Mouse (Mus musculus): ENCODE measurements around the gene Kcnmb1. TPM values are rescaled to one million over a fixed set of nuclear protein-coding genes. Genes with fewer than 3 reads are reported as not detected.

Kcnmb1 gene
- total RNA-seq, 2 experiments from 2014 or later: 0.86 to 1.0 TPM

DNA sequence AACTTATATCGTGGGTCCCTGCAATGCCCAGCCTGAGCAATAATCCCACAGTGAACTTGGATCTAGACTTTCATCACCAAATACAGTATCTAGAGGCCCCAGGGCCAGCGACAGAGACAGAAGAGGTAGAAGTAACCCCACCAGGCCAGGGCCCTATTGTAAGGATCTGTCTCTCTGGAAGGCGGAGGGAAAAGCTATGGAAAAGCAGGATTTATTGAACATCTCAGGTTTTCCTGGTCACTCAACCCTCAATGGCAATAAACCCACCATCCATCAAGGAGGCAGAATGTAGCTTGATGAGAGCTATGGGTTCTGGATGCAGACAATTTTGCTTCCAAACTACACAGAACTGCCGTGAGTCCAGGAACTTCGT is 39.8 kb downstream of the Kcnmb1 start:
- no peak for DNase-seq

GRCm38 (mm10) chr11:34007616-34008015 is 44.8 kb downstream of the Kcnmb1 start:
- no peak for DNase-seq

- no peak for DNase-seq
Observed at GRCm38 (mm10) chr11:34008214-34008613, 45.4 kb downstream of the Kcnmb1 start.

DNA sequence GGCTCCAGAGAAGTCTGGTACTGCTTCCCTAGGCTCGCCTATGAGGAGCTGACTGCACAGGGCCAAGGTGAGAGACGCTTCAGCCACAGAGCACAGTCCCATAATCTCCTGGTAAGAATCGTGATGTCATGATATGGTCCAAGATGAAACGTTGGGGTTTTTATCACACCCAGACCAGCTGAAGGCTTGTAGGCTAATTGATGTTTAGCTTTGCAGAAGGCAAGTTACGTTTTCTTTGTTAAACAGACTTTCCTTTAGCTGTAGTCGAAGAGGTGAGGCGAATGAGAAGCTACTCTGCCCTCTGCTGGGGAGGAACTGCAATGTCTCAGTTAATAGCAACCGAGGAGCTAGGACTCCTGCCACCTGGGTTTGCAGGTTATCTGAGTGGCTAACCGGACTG is 45.9 kb downstream of the Kcnmb1 start:
- DNase-seq: peak; percentile 59

DNA sequence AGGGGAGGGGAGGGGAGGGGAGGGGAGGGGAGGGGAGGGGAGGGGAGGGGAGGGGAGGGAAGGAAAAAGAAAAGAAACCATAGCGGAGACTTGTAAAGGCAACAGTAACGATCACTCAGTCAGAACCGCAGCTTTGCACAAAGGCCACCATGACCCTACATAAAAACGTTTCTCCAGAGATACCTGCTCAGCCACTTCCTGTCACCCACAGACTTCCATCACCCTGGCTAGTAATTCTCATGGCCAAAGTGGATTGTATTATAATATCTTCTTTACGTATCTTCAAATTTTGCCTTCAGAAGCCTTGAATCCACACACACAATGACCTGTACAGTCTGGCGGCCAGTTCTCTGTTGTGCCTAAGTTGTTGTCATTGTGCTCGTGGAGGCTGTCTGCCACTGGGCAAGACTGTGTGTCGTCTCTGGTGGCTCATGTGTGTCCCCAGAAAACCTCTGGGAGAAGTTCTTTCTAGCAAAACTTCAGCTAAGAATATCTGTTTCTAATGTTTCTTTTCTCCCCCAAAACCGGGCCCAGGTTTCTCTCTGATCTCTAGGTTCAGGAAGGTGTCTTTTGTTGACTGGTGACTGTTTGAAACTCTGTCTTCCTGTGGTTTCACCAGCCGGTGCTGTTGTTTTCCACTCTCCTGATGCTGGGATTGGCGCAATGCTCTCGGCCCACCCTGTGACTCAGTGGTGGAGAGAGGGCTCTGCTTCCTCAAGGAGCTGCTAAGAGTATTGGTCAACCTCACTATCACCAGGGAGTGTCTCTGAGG is 46.7 kb downstream of the Kcnmb1 start:
- DNase-seq: no peak

GRCm38 (mm10) chr11:34010133-34010858 is 47.5 kb downstream of the Kcnmb1 start:
- DNase-seq: no peak

- DNase-seq: peak; percentile 50
Observed at GRCm38 (mm10) chr11:34010859-34011172, 48.0 kb downstream of the Kcnmb1 start.

GRCm38 (mm10) chr11:34012007-34012652 is 49.3 kb downstream of the Kcnmb1 start:
- DNase-seq: no peak

Other genes with a start within 250 kb of the Kcnmb1 start
- not detected for gene Kcnip1, start 30.1 kb downstream of the Kcnmb1 start, total RNA-seq (2021)
- 1 to 10 TPM in 1 of 2 experiments, under 1 TPM in 1; 0.88 to 1.6 TPM for gene Lcp2, start 83.9 kb downstream of the Kcnmb1 start, total RNA-seq (2021)
- gene 4930469K13Rik, start 135.5 kb downstream of the Kcnmb1 start, total RNA-seq (2021): not detected
- gene Foxi1, start 245.1 kb downstream of the Kcnmb1 start, total RNA-seq (2021): not detected

Data from heart, postnatal 4 days (tissue).